Mouse (Mus musculus) bone marrow macrophage, adult 2 months (primary cell): ENCODE results near the gene Rassf1.

Experiments used
- CTCF ChIP-seq: IDR thresholded peaks from 2 replicates; pipeline ENCODE4 v1.5.1; 2012; ENCODE audit warnings: low read depth, mild to moderate bottlenecking, low read length, moderate library complexity
- POLR2A ChIP-seq: IDR thresholded peaks from 2 replicates; pipeline ENCODE4 v1.6.1; 2012; ENCODE audit warnings: mild to moderate bottlenecking, low read depth, low read length, borderline replicate concordance

DNA sequence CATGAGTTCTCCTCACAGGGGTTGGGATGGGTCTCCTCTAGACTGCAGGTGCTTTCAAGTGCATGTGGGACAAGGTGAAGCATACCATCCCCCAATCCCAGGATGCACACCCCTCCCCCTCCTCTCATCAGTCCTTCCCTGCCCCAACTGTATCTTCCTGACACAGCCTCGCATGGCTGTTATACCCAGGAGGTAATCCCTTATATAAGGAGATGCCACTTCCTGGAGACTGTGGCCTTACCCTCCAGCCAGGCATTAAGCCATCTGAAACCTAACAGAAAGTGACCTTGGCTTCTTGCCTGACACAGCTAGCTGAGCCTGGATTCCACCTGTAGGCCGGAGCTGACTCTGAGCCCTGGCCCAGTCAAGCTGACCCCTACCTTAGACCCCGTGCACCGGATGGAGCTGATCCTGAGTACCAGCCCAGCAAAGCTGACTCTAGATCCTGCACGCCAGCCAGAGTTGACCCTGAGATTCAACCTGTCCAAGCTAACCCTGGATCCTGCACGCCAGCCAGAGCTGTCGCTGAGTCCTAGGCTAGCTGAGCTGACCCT lies 31.2 kb downstream of the Rassf1 start:
- TF ChIP-seq CTCF = no peak
- no peak for TF ChIP-seq POLR2A
